Mouse (Mus musculus): ENCODE results near the gene Tnfrsf22.

DNA sequence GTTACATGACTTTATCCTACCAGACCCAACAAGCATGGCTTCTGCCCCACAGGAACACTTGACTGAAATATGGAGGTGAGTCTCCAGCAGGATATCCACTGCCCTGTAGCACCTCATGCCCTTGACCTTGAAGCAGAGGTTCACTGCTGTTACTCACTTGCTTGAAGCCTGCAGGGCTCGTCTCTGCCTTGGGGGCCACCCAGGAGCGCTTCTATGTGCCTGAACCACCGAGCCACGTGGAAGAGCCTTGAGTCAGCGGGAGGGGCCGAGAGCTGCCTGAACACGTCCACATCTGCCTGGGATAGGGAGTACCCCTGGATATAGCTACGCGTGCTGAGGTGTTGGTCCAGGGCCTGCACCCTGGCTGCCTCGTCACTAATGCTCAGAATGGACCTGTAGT lies 57.2 kb downstream of the Tnfrsf22 start:
- TF ChIP-seq POLR2A (IDR thresholded peaks at IDR 0.05; ENCODE audit: insufficient read depth, low read length) (no peak), CTCF (IDR thresholded peaks at IDR 0.05; ENCODE audit: low read depth, low read length) (no peak), EP300 (IDR thresholded peaks at IDR 0.05; ENCODE audit: insufficient read depth, low read depth, low read length) (no peak)

Measured in ES-Bruce4 (cell line).